Mouse (Mus musculus): ENCODE measurements around the gene Rasgrf2.

DNA sequence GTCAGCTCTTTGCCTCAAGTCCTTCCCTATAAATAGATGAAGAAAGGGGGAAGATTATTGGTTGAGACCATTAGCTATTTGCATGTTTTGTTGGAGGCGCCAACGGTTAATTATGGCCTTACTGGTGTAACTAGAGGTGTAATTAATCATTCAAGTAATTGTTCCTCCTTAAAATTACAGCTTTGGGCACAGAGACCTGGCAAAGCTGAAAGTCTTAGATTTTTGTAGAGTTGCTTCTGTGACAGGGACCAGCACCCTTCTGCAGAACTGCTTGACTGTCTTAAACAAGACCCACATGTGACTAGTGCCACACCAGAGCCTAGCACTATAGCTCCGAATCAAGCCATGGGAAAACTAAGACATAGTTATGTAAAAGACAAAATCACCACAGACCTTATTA lies 134.5 kb downstream of the Rasgrf2 start:
- no peak for TF ChIP-seq POLR2A (IDR thresholded peaks at IDR 0.05; ENCODE audit: borderline replicate concordance, low read depth, low read length)
- no peak for TF ChIP-seq CTCF (IDR thresholded peaks at IDR 0.05; ENCODE audit: low read depth, low read length)
